Mouse (Mus musculus): ENCODE data around the gene Bicdl1.

Gene Bicdl1

GRCm38 (mm10) chr5:115626237-115626886 is 105.1 kb downstream of the Bicdl1 start:
- DNase-seq (ENCODE audit: low spot score) = no peak

GRCm38 (mm10) chr5:115623694-115624440 is 107.6 kb downstream of the Bicdl1 start:
- DNase-seq (ENCODE audit: low spot score) = no peak

DNA sequence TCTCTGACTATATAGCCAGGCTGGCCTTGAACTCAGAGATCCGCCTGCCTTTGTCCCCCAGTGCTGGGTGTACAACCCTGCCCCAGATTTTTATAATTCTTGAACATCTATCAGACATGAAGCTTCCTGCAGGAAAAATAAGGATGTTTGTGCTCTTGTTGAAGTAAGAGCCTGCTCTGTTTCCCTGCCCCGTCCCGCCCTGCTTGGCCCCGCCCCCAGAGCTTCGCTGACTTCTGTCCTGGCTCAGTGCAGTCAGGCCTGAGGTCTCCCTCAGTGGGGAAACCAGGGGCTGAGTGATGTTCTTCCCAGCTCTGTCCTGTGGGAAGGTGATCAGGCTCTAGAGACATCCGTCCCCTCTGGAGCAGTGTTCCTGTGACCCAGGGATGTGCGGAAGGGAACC is 108.7 kb downstream of the Bicdl1 start:
- DNase-seq (ENCODE audit: low spot score) = no peak

GRCm38 (mm10) chr5:115619690-115620089 is 111.7 kb downstream of the Bicdl1 start:
- DNase-seq (ENCODE audit: low spot score) = no peak

- DNase-seq (ENCODE audit: low spot score) = peak; percentile 41
Observed at GRCm38 (mm10) chr5:115614948-115615347, 116.5 kb downstream of the Bicdl1 start.

DNA sequence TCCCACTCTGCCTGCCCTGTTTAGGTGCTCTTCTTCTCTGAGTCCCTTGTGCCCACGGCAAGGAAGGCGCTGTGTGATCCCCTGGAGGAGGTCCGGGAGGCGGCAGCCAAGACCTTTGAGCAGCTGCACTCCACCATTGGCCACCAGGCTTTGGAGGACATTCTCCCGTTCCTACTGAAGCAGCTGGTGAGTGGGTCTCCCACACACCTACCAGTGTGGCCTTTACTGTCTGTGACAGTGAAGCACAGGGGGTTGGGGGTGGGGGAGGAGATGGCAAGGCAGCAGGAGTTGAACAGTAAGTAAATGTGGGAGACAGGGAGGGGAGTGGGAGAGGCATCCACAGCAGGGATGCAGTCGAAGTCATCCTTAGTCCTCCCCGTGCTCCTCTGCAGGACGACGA is 118.1 kb downstream of the Bicdl1 start:
- no peak for DNase-seq (ENCODE audit: low spot score)

GRCm38 (mm10) chr5:115611566-115611965 is 119.9 kb downstream of the Bicdl1 start:
- DNase-seq (ENCODE audit: low spot score) = no peak

GRCm38 (mm10) chr5:115603561-115603960 is 127.9 kb downstream of the Bicdl1 start:
- no peak for DNase-seq (ENCODE audit: low spot score)

All from MN1 (cell line).